Mouse (Mus musculus): Measurements from ENCODE around the gene Ttc8. TPM values are rescaled to one million over a fixed set of nuclear protein-coding genes. Genes with fewer than 3 reads are reported as not detected.

Gene Ttc8
- polyA plus RNA-seq, 2 experiments, result 1.8 TPM

- no peak overlapping the region for H3K4me3 ChIP-seq (ENCODE audit: insufficient read depth in 1 of 2, low read depth in 2 of 2, low read length in 2 of 2)
- WGBS (ENCODE audit: insufficient replicate concordance), result 71% methylated on average over 2 of the region's 2 CpGs
- H3K9me3 ChIP-seq (ENCODE audit: control insufficient read depth, low read length), result no peaks in the 10 kb centered on the region
- H3K27ac ChIP-seq, result no peak overlapping the region
- no peak for ATAC-seq (ENCODE audit: insufficient read depth)
- no peak overlapping the region for H3K9ac ChIP-seq (replicated peaks)
- no peak for DNase-seq (ENCODE audit: low read depth in 3 of 3, low spot score in 3 of 3)
- H3K27me3 ChIP-seq (ENCODE audit: control insufficient read depth, insufficient read depth, low read length), result no peaks in the 10 kb centered on the region
- H3K36me3 ChIP-seq (replicated peaks; ENCODE audit: control insufficient read depth, insufficient read depth, low read depth), result no peaks in the 10 kb centered on the region
- TF ChIP-seq EP300 (IDR thresholded peaks at IDR 0.05; ENCODE audit: low read depth) (no peak), CTCF (IDR thresholded peaks at IDR 0.05; ENCODE audit: low read depth) (no peak)
- H3K4me1 ChIP-seq (replicated peaks; ENCODE audit: control insufficient read depth in 2 of 2, insufficient read depth in 2 of 2, low read length in 1 of 2), result no peaks in the 10 kb centered on the region
- no peak overlapping the region for H3K4me2 ChIP-seq (ENCODE audit: low read depth)
Measured at GRCm38 (mm10) chr12:99004752-99005151, 84.4 kb downstream of the Ttc8 start.

GRCm38 (mm10) chr12:99008786-99009185, 88.4 kb downstream of the Ttc8 start:
- Histone ChIP-seq H3K4me2 (ENCODE audit: low read depth) (no peak overlapping the region), H3K9me3 (ENCODE audit: control insufficient read depth, low read length) (no peaks in the 10 kb centered on the region), H3K36me3 (replicated peaks; ENCODE audit: control insufficient read depth, insufficient read depth, low read depth) (no peaks in the 10 kb centered on the region), H3K4me3 (ENCODE audit: insufficient read depth in 1 of 2, low read depth in 2 of 2, low read length in 2 of 2) (no peak overlapping the region), H3K9ac (replicated peaks) (no peak overlapping the region), H3K27me3 (ENCODE audit: control insufficient read depth, insufficient read depth, low read length) (no peaks in the 10 kb centered on the region), H3K4me1 (replicated peaks; ENCODE audit: control insufficient read depth in 2 of 2, insufficient read depth in 2 of 2, low read length in 1 of 2) (no peaks in the 10 kb centered on the region), H3K27ac (no peak overlapping the region)
- TF ChIP-seq EP300 (IDR thresholded peaks at IDR 0.05; ENCODE audit: low read depth) (no peak), CTCF (IDR thresholded peaks at IDR 0.05; ENCODE audit: low read depth) (no peak)
- no peak for DNase-seq (ENCODE audit: low read depth in 3 of 3, low spot score in 3 of 3)
- WGBS (ENCODE audit: insufficient replicate concordance), result 64% methylated on average over 1 of the region's 1 CpGs
- ATAC-seq (ENCODE audit: insufficient read depth), result no peak

- no peak overlapping the region for H3K9ac ChIP-seq (replicated peaks)
- WGBS (ENCODE audit: insufficient replicate concordance), result 50% methylated on average over 4 of the region's 4 CpGs
- no peak overlapping the region for H3K4me2 ChIP-seq (ENCODE audit: low read depth)
- no peak for DNase-seq (ENCODE audit: low read depth in 3 of 3, low spot score in 3 of 3)
- H3K27ac ChIP-seq, result no peak overlapping the region
- no peak for ATAC-seq (ENCODE audit: insufficient read depth)
- TF ChIP-seq EP300 (IDR thresholded peaks at IDR 0.05; ENCODE audit: low read depth), result no peak
- TF ChIP-seq CTCF (IDR thresholded peaks at IDR 0.05; ENCODE audit: low read depth), result no peak
- H3K9me3 ChIP-seq (ENCODE audit: control insufficient read depth, low read length), result no peaks in the 10 kb centered on the region
- no peaks in the 10 kb centered on the region for H3K4me1 ChIP-seq (replicated peaks; ENCODE audit: control insufficient read depth in 2 of 2, insufficient read depth in 2 of 2, low read length in 1 of 2)
- no peaks in the 10 kb centered on the region for H3K27me3 ChIP-seq (ENCODE audit: control insufficient read depth, insufficient read depth, low read length)
- no peak overlapping the region for H3K4me3 ChIP-seq (ENCODE audit: insufficient read depth in 1 of 2, low read depth in 2 of 2, low read length in 2 of 2)
- H3K36me3 ChIP-seq (replicated peaks; ENCODE audit: control insufficient read depth, insufficient read depth, low read depth), result no peaks in the 10 kb centered on the region
Measured at GRCm38 (mm10) chr12:99009430-99009829, 89.1 kb downstream of the Ttc8 start.

GRCm38 (mm10) chr12:99010044-99010443, 89.7 kb downstream of the Ttc8 start:
- TF ChIP-seq CTCF (IDR thresholded peaks at IDR 0.05; ENCODE audit: low read depth) (no peak), EP300 (IDR thresholded peaks at IDR 0.05; ENCODE audit: low read depth) (no peak)
- H3K9me3 ChIP-seq (ENCODE audit: control insufficient read depth, low read length), result no peaks in the 10 kb centered on the region
- no peak overlapping the region for H3K4me2 ChIP-seq (ENCODE audit: low read depth)
- no peak overlapping the region for H3K4me3 ChIP-seq (ENCODE audit: insufficient read depth in 1 of 2, low read depth in 2 of 2, low read length in 2 of 2)
- DNase-seq (ENCODE audit: low read depth in 3 of 3, low spot score in 3 of 3) (no peak), ATAC-seq (ENCODE audit: insufficient read depth) (no peak)
- no peaks in the 10 kb centered on the region for H3K27me3 ChIP-seq (ENCODE audit: control insufficient read depth, insufficient read depth, low read length)
- WGBS (ENCODE audit: insufficient replicate concordance), result 59% methylated on average over 6 of the region's 6 CpGs
- no peak overlapping the region for H3K9ac ChIP-seq (replicated peaks)
- no peak overlapping the region for H3K27ac ChIP-seq
- no peaks in the 10 kb centered on the region for H3K4me1 ChIP-seq (replicated peaks; ENCODE audit: control insufficient read depth in 2 of 2, insufficient read depth in 2 of 2, low read length in 1 of 2)
- H3K36me3 ChIP-seq (replicated peaks; ENCODE audit: control insufficient read depth, insufficient read depth, low read depth), result no peaks in the 10 kb centered on the region

GRCm38 (mm10) chr12:99011161-99011861, 90.9 kb downstream of the Ttc8 start:
- DNase-seq (ENCODE audit: low read depth in 3 of 3, low spot score in 3 of 3) (no peak), ATAC-seq (ENCODE audit: insufficient read depth) (no peak)
- Histone ChIP-seq H3K4me3 (ENCODE audit: insufficient read depth in 1 of 2, low read depth in 2 of 2, low read length in 2 of 2) (no peak overlapping the region), H3K36me3 (replicated peaks; ENCODE audit: control insufficient read depth, insufficient read depth, low read depth) (no peaks in the 10 kb centered on the region), H3K9me3 (ENCODE audit: control insufficient read depth, low read length) (no peaks in the 10 kb centered on the region), H3K27ac (no peak overlapping the region), H3K4me1 (replicated peaks; ENCODE audit: control insufficient read depth in 2 of 2, insufficient read depth in 2 of 2, low read length in 1 of 2) (no peaks in the 10 kb centered on the region), H3K27me3 (ENCODE audit: control insufficient read depth, insufficient read depth, low read length) (no peaks in the 10 kb centered on the region), H3K4me2 (ENCODE audit: low read depth) (no peak overlapping the region), H3K9ac (replicated peaks) (no peak overlapping the region)
- TF ChIP-seq CTCF (IDR thresholded peaks at IDR 0.05; ENCODE audit: low read depth) (no peak), EP300 (IDR thresholded peaks at IDR 0.05; ENCODE audit: low read depth) (no peak)
- WGBS (ENCODE audit: insufficient replicate concordance), result 33% methylated on average over 22 of the region's 22 CpGs
